Mouse (Mus musculus): ENCODE results near the gene Lipc. TPM values are rescaled to one million over a fixed set of nuclear protein-coding genes. Genes with fewer than 3 reads are reported as not detected.

The Lipc gene
- 0.23 TPM in 1 of 2 replicates, not detected in the other for polyA plus RNA-seq (2016; fragmentation: Nextera tagmentation; extraction: Ambion mirVana)

GRCm38 (mm10) chr9:70952126-70952525, at the start of gene Lipc:
Gene Lipc, minus strand, starts transcription at chr9:70952226.
- 88% methylated on average over 4 of the region's 4 CpGs for WGBS
- no peak within 1 kb of the TSS for H3K27ac ChIP-seq
- no peaks in the 10 kb centered on the region for H3K27me3 ChIP-seq
- H3K4me1 ChIP-seq (replicated peaks), result peaks cover 3% of the 10 kb centered on the region; the same call in 1 of the 2 replicates
- no peak within 1 kb of the TSS for H3K9ac ChIP-seq (replicated peaks)
- H3K9me3 ChIP-seq, result no peaks in the 10 kb centered on the region
- no peak for ATAC-seq (ENCODE audit: insufficient number of reproducible peaks, insufficient read depth, low FRiP score, low TSS enrichment, low read depth)
- no peaks in the 10 kb centered on the region for H3K36me3 ChIP-seq
- H3K4me2 ChIP-seq, result no peak within 1 kb of the TSS
- no peak within 1 kb of the TSS for H3K4me3 ChIP-seq (replicated peaks)

- Histone ChIP-seq H3K27me3 (no peaks in the 10 kb centered on the region), H3K4me1 (replicated peaks) (no peaks in the 10 kb centered on the region), H3K27ac (no peak overlapping the region), H3K9me3 (no peaks in the 10 kb centered on the region), H3K9ac (replicated peaks) (no peak overlapping the region), H3K4me2 (no peak overlapping the region), H3K36me3 (no peaks in the 10 kb centered on the region), H3K4me3 (replicated peaks) (no peak overlapping the region)
- no peak for ATAC-seq (ENCODE audit: insufficient number of reproducible peaks, insufficient read depth, low FRiP score, low TSS enrichment, low read depth)
- 81% methylated on average over 4 of the region's 4 CpGs for WGBS
Observed at GRCm38 (mm10) chr9:70999161-70999560, 47.1 kb upstream of the Lipc start.

GRCm38 (mm10) chr9:70998719-70999118, 46.7 kb upstream of the Lipc start:
- Histone ChIP-seq H3K27me3 (no peaks in the 10 kb centered on the region), H3K27ac (no peak overlapping the region), H3K4me3 (replicated peaks) (no peak overlapping the region), H3K36me3 (no peaks in the 10 kb centered on the region), H3K4me1 (replicated peaks) (no peaks in the 10 kb centered on the region), H3K9me3 (no peaks in the 10 kb centered on the region), H3K4me2 (no peak overlapping the region), H3K9ac (replicated peaks) (no peak overlapping the region)
- no peak for ATAC-seq (ENCODE audit: insufficient number of reproducible peaks, insufficient read depth, low FRiP score, low TSS enrichment, low read depth)
- WGBS, result 74% methylated on average over 6 of the region's 6 CpGs

GRCm38 (mm10) chr9:70993326-70993725, 41.3 kb upstream of the Lipc start:
- H3K36me3 ChIP-seq, result no peaks in the 10 kb centered on the region
- H3K27ac ChIP-seq, result no peak overlapping the region
- WGBS, result 71% methylated on average over 6 of the region's 6 CpGs
- no peak overlapping the region for H3K4me2 ChIP-seq
- no peaks in the 10 kb centered on the region for H3K27me3 ChIP-seq
- H3K9me3 ChIP-seq, result no peaks in the 10 kb centered on the region
- H3K4me3 ChIP-seq (replicated peaks), result no peak overlapping the region
- H3K9ac ChIP-seq (replicated peaks), result no peak overlapping the region
- ATAC-seq (ENCODE audit: insufficient number of reproducible peaks, insufficient read depth, low FRiP score, low TSS enrichment, low read depth), result no peak
- no peaks in the 10 kb centered on the region for H3K4me1 ChIP-seq (replicated peaks)

- H3K27me3 ChIP-seq, result no peaks in the 10 kb centered on the region
- H3K9ac ChIP-seq (replicated peaks), result no peak overlapping the region
- no peak overlapping the region for H3K4me3 ChIP-seq (replicated peaks)
- no peak overlapping the region for H3K4me2 ChIP-seq
- ATAC-seq (ENCODE audit: insufficient number of reproducible peaks, insufficient read depth, low FRiP score, low TSS enrichment, low read depth), result no peak
- H3K9me3 ChIP-seq, result no peaks in the 10 kb centered on the region
- no peaks in the 10 kb centered on the region; the same call in 1 of the 2 replicates for H3K4me1 ChIP-seq (replicated peaks)
- WGBS, result 76% methylated on average over 5 of the region's 5 CpGs
- no peaks in the 10 kb centered on the region for H3K36me3 ChIP-seq
- H3K27ac ChIP-seq, result no peak overlapping the region
Observed at GRCm38 (mm10) chr9:70991401-70991800, 39.4 kb upstream of the Lipc start.

- Histone ChIP-seq H3K27ac (no peak overlapping the region), H3K27me3 (no peaks in the 10 kb centered on the region), H3K4me1 (replicated peaks) (peaks cover 2% of the 10 kb centered on the region; the same call in 1 of the 2 replicates), H3K4me3 (replicated peaks) (no peak overlapping the region), H3K9me3 (0 out of 2 replicates have a peak, but pooled peaks cover 5% of the 10 kb centered on the region), H3K9ac (replicated peaks) (no peak overlapping the region), H3K36me3 (no peaks in the 10 kb centered on the region), H3K4me2 (no peak overlapping the region)
- 53% methylated on average over 2 of the region's 2 CpGs for WGBS
- no peak for ATAC-seq (ENCODE audit: insufficient number of reproducible peaks, insufficient read depth, low FRiP score, low TSS enrichment, low read depth)
Observed at GRCm38 (mm10) chr9:70987210-70987609, 35.2 kb upstream of the Lipc start.

- no peak overlapping the region for H3K4me2 ChIP-seq
- no peak overlapping the region for H3K4me3 ChIP-seq (replicated peaks)
- no peak overlapping the region for H3K27ac ChIP-seq
- ATAC-seq (ENCODE audit: insufficient number of reproducible peaks, insufficient read depth, low FRiP score, low TSS enrichment, low read depth), result no peak
- no peaks in the 10 kb centered on the region for H3K27me3 ChIP-seq
- H3K4me1 ChIP-seq (replicated peaks), result peaks cover 8% of the 10 kb centered on the region; the same call in 1 of the 2 replicates
- WGBS, result 98% methylated on average over 3 of the region's 3 CpGs
- no peak overlapping the region for H3K9ac ChIP-seq (replicated peaks)
- no peaks in the 10 kb centered on the region for H3K36me3 ChIP-seq
- peaks cover 11% of the 10 kb centered on the region; the same call in 1 of the 2 replicates for H3K9me3 ChIP-seq
Observed at GRCm38 (mm10) chr9:70982991-70983480, 31.0 kb upstream of the Lipc start.

GRCm38 (mm10) chr9:70981721-70982120, 29.7 kb upstream of the Lipc start:
- no peak for ATAC-seq (ENCODE audit: insufficient number of reproducible peaks, insufficient read depth, low FRiP score, low TSS enrichment, low read depth)
- Histone ChIP-seq H3K27ac (0 out of 2 replicates have a peak overlapping the region, but pooled peaks have one; percentile 23), H3K4me1 (replicated peaks) (peaks cover 8% of the 10 kb centered on the region; the same call in 1 of the 2 replicates), H3K9ac (replicated peaks) (no peak overlapping the region), H3K4me2 (no peak overlapping the region), H3K4me3 (replicated peaks) (no peak overlapping the region), H3K9me3 (peaks cover 11% of the 10 kb centered on the region; the same call in 1 of the 2 replicates), H3K36me3 (no peaks in the 10 kb centered on the region), H3K27me3 (no peaks in the 10 kb centered on the region)
- WGBS, result 96% methylated on average over 1 of the region's 1 CpGs

GRCm38 (mm10) chr9:70979641-70980040, 27.6 kb upstream of the Lipc start:
- Histone ChIP-seq H3K9me3 (peaks cover 6% of the 10 kb centered on the region; the same call in 1 of the 2 replicates), H3K27me3 (no peaks in the 10 kb centered on the region), H3K9ac (replicated peaks) (no peak overlapping the region), H3K27ac (no peak overlapping the region), H3K4me3 (replicated peaks) (no peak overlapping the region), H3K4me1 (replicated peaks) (peaks cover 8% of the 10 kb centered on the region; the same call in 1 of the 2 replicates), H3K4me2 (no peak overlapping the region), H3K36me3 (no peaks in the 10 kb centered on the region)
- 90% methylated on average over 2 of the region's 2 CpGs for WGBS
- no peak for ATAC-seq (ENCODE audit: insufficient number of reproducible peaks, insufficient read depth, low FRiP score, low TSS enrichment, low read depth)

- H3K27me3 ChIP-seq, result no peaks in the 10 kb centered on the region
- no peak overlapping the region for H3K4me3 ChIP-seq (replicated peaks)
- H3K4me2 ChIP-seq, result no peak overlapping the region
- peaks cover 6% of the 10 kb centered on the region; the same call in 1 of the 2 replicates for H3K9me3 ChIP-seq
- no peak overlapping the region for H3K27ac ChIP-seq
- H3K36me3 ChIP-seq, result no peaks in the 10 kb centered on the region
- 85% methylated on average over 5 of the region's 5 CpGs for WGBS
- ATAC-seq (ENCODE audit: insufficient number of reproducible peaks, insufficient read depth, low FRiP score, low TSS enrichment, low read depth), result no peak
- no peak overlapping the region for H3K9ac ChIP-seq (replicated peaks)
- H3K4me1 ChIP-seq (replicated peaks), result peaks cover 8% of the 10 kb centered on the region; the same call in 1 of the 2 replicates
Observed at GRCm38 (mm10) chr9:70979171-70979570, 27.1 kb upstream of the Lipc start.

GRCm38 (mm10) chr9:70977392-70977791, 25.4 kb upstream of the Lipc start:
- ATAC-seq (ENCODE audit: insufficient number of reproducible peaks, insufficient read depth, low FRiP score, low TSS enrichment, low read depth), result no peak
- H3K9me3 ChIP-seq, result peaks cover 6% of the 10 kb centered on the region; the same call in 1 of the 2 replicates
- no peaks in the 10 kb centered on the region for H3K36me3 ChIP-seq
- no peak overlapping the region for H3K27ac ChIP-seq
- 54% methylated on average over 1 of the region's 1 CpGs for WGBS
- H3K4me2 ChIP-seq, result no peak overlapping the region
- peaks cover 7% of the 10 kb centered on the region; the same call in 1 of the 2 replicates for H3K4me1 ChIP-seq (replicated peaks)
- H3K9ac ChIP-seq (replicated peaks), result no peak overlapping the region
- H3K4me3 ChIP-seq (replicated peaks), result no peak overlapping the region
- H3K27me3 ChIP-seq, result no peaks in the 10 kb centered on the region

GRCm38 (mm10) chr9:70975921-70976320, 23.9 kb upstream of the Lipc start:
- no peaks in the 10 kb centered on the region for H3K27me3 ChIP-seq
- no peak overlapping the region for H3K9ac ChIP-seq (replicated peaks)
- no peak overlapping the region for H3K4me3 ChIP-seq (replicated peaks)
- H3K9me3 ChIP-seq, result peaks cover 6% of the 10 kb centered on the region; the same call in 1 of the 2 replicates
- no peaks in the 10 kb centered on the region for H3K4me1 ChIP-seq (replicated peaks)
- no peaks in the 10 kb centered on the region for H3K36me3 ChIP-seq
- no peak overlapping the region for H3K4me2 ChIP-seq
- no peak for ATAC-seq (ENCODE audit: insufficient number of reproducible peaks, insufficient read depth, low FRiP score, low TSS enrichment, low read depth)
- WGBS, result 91% methylated on average over 2 of the region's 2 CpGs
- H3K27ac ChIP-seq, result no peak overlapping the region

Measured in limb, embryonic 12.5 days (tissue).